Mouse (Mus musculus): ENCODE measurements around the gene Npnt. TPM values are rescaled to one million over a fixed set of nuclear protein-coding genes. Genes with fewer than 3 reads are reported as not detected.

The Npnt gene
- polyA plus RNA-seq, 1 experiment, result not detected

DNA sequence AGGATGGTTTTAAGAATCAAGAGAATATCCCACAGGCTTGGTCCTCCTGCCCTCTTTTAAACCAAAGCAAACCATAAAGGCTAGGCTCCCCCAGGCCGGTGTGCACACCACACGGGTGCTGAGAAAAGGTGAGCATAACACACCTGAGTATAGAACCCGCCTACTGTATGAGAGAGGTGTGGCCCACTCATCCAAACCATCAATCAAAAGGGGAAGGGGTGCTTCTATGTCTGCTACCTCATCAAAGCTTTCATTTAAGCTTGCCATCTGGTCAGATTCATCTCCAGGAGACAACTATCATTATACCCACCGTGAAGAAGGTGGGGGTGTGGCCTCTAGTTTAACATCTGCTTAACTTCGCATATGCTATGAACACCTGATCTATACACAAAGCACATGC is 52.7 kb downstream of the Npnt start:
- no peak overlapping the region for H3K27ac ChIP-seq (ENCODE audit: insufficient read depth, low read depth, low read length)
- no peak overlapping the region for H3K4me3 ChIP-seq (ENCODE audit: insufficient read depth, low read length)
- TF ChIP-seq POLR2A (IDR thresholded peaks at IDR 0.05; ENCODE audit: borderline replicate concordance, low read depth, low read length), result no peak
- TF ChIP-seq CTCF (IDR thresholded peaks at IDR 0.05; ENCODE audit: low read depth, low read length), result no peak
- no peaks in the 10 kb centered on the region for H3K4me1 ChIP-seq (ENCODE audit: control insufficient read depth, insufficient read depth, low read length)

DNA sequence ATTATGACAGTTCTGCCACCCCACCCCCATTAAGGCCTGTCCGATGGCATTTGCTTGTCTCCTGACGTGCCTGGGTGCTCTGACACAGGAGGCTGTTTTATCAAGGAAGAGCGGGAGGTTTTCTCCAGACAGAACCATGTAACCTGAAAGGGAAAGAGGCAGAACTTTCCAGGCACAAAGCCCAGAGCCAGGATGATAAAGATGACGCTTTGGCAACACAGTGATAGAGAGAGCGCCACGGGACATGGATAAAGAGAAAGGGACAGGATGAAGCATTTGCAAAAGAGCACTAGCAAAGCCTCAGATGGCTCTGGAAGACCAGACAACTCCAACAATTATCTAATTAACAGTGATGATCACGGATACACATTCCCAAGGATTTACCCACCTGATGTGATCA is 56.0 kb downstream of the Npnt start:
- Histone ChIP-seq H3K4me3 (ENCODE audit: insufficient read depth, low read length) (no peak overlapping the region), H3K4me1 (ENCODE audit: control insufficient read depth, insufficient read depth, low read length) (peaks cover 6% of the 10 kb centered on the region; the same call in 1 of the 2 replicates), H3K27ac (ENCODE audit: insufficient read depth, low read depth, low read length) (no peak overlapping the region)
- TF ChIP-seq CTCF (IDR thresholded peaks at IDR 0.05; ENCODE audit: low read depth, low read length), result no peak
- no peak for TF ChIP-seq POLR2A (IDR thresholded peaks at IDR 0.05; ENCODE audit: borderline replicate concordance, low read depth, low read length)

DNA sequence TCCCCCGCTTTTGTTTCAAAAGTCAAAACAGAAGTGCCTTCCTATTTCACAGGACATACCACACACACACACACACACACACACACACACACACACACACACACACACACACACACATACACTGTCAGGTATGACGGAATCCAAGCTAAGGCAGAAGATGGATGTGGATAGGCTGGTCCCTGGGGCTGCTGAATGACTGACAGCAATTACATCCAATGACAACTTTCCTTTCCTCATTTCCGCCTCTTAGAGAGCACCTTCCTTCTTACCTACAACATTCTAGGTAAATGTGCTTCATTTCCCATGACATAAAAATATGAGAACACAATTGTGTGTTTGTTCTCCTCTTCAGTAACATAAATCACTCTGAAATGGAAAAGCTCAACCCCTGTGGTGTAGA is 56.4 kb downstream of the Npnt start:
- H3K4me3 ChIP-seq (ENCODE audit: insufficient read depth, low read length), result no peak overlapping the region
- no peak overlapping the region for H3K27ac ChIP-seq (ENCODE audit: insufficient read depth, low read depth, low read length)
- no peak for TF ChIP-seq POLR2A (IDR thresholded peaks at IDR 0.05; ENCODE audit: borderline replicate concordance, low read depth, low read length)
- TF ChIP-seq CTCF (IDR thresholded peaks at IDR 0.05; ENCODE audit: low read depth, low read length), result no peak
- peaks cover 6% of the 10 kb centered on the region; the same call in 1 of the 2 replicates for H3K4me1 ChIP-seq (ENCODE audit: control insufficient read depth, insufficient read depth, low read length)

DNA sequence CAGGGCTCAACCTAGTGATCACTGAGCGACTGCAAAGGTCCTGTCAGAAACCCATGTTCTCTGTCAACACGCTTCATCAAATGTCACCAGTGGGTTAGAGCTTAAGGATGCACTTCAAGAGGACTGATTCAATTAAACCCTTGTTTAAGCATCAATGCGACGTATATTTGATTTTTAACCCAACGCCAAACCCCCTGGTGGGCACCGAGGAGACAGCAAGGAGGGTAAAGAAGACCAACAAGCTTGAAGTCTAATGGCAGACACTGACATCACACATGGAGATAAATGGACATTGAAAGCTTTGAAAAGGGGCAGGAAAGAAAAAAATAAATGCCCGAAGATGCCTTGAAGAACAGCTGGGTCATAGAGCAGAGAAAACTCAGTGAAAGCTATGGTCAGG is 57.0 kb downstream of the Npnt start:
- Histone ChIP-seq H3K4me1 (ENCODE audit: control insufficient read depth, insufficient read depth, low read length) (peaks cover 6% of the 10 kb centered on the region; the same call in 1 of the 2 replicates), H3K4me3 (ENCODE audit: insufficient read depth, low read length) (no peak overlapping the region), H3K27ac (ENCODE audit: insufficient read depth, low read depth, low read length) (no peak overlapping the region)
- TF ChIP-seq POLR2A (IDR thresholded peaks at IDR 0.05; ENCODE audit: borderline replicate concordance, low read depth, low read length) (no peak), CTCF (IDR thresholded peaks at IDR 0.05; ENCODE audit: low read depth, low read length) (no peak)

- Histone ChIP-seq H3K27ac (ENCODE audit: insufficient read depth, low read depth, low read length) (no peak overlapping the region), H3K4me3 (ENCODE audit: insufficient read depth, low read length) (no peak overlapping the region), H3K4me1 (ENCODE audit: control insufficient read depth, insufficient read depth, low read length) (peaks cover 6% of the 10 kb centered on the region; the same call in 1 of the 2 replicates)
- TF ChIP-seq CTCF (IDR thresholded peaks at IDR 0.05; ENCODE audit: low read depth, low read length) (no peak), POLR2A (IDR thresholded peaks at IDR 0.05; ENCODE audit: borderline replicate concordance, low read depth, low read length) (no peak)
These were observed 57.6 kb downstream of the Npnt start for GRCm38 (mm10) chr3:132892481-132892880.

DNA sequence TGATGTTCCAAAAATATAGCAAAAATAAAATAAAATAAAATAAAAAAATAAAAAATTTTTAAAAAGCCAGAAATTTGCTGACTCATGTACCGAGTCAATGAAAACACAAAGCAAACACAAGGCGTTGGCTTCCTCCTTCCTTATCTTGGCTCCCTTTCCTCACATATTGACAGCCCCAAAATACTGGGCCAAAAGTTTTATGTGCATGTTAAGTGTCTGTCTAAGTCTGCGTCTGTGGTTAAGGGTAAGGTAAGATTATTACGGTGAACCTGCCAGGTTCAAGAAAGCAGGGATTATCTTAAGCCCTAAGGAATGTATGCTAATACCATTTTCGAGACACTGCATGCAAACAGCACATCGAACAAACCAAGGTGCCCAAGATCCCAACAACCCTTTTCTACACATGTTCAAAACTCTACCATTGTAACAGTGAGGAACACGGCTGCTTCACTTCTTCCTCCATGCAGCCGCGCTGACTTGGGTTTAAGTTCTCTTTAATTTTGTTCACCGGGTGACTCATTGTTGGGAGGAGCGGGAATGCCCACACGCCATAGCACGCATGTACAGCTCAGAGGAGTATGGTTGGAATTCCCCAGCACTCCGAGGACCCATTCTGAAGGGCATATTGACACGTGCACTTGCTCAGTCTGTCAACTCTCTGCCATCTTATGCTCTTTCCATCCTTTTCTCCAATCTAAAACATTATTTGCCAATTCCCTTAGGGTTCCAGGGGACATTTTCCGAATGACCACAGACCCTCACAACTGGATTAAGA is 62.8 kb downstream of the Npnt start:
- Histone ChIP-seq H3K4me1 (ENCODE audit: control insufficient read depth, insufficient read depth, low read length) (peaks cover 8% of the 10 kb centered on the region; the same call in 1 of the 2 replicates), H3K4me3 (ENCODE audit: insufficient read depth, low read length) (no peak overlapping the region), H3K27ac (ENCODE audit: insufficient read depth, low read depth, low read length) (no peak overlapping the region)
- TF ChIP-seq CTCF (IDR thresholded peaks at IDR 0.05; ENCODE audit: low read depth, low read length), result no peak
- no peak for TF ChIP-seq POLR2A (IDR thresholded peaks at IDR 0.05; ENCODE audit: borderline replicate concordance, low read depth, low read length)

DNA sequence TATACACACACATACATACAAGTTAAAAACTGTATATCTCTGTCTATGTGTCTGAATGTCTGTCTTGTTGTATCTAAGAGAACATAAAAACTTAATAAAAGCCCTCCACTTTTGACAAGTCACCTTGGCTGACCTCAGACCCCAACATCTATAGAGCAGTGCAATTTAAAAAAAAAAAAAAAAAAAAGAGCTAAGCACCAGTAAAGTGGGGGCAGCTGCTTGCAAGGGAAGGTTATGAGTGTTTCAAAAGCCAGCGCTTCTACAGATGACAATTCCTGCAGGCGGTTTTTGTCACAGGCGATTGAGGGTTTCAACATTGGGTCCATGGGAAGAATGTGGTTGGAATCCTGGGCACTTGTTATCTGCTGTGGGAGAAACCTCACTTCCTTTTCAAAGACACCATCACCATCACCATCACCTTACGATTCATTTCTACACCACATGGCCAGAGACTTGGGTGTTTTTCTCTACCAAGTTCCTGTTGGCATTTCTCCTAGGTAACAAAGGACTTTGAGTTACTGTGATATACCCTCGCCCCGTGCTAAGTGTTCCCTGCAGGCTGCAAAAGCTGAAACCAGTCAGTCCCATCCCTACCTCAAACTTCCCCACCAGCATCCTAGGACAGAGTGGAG is 63.6 kb downstream of the Npnt start:
- Histone ChIP-seq H3K4me1 (ENCODE audit: control insufficient read depth, insufficient read depth, low read length) (peaks cover 8% of the 10 kb centered on the region; the same call in 1 of the 2 replicates), H3K4me3 (ENCODE audit: insufficient read depth, low read length) (no peak overlapping the region), H3K27ac (ENCODE audit: insufficient read depth, low read depth, low read length) (no peak overlapping the region)
- no peak for TF ChIP-seq POLR2A (IDR thresholded peaks at IDR 0.05; ENCODE audit: borderline replicate concordance, low read depth, low read length)
- TF ChIP-seq CTCF (IDR thresholded peaks at IDR 0.05; ENCODE audit: low read depth, low read length), result no peak

DNA sequence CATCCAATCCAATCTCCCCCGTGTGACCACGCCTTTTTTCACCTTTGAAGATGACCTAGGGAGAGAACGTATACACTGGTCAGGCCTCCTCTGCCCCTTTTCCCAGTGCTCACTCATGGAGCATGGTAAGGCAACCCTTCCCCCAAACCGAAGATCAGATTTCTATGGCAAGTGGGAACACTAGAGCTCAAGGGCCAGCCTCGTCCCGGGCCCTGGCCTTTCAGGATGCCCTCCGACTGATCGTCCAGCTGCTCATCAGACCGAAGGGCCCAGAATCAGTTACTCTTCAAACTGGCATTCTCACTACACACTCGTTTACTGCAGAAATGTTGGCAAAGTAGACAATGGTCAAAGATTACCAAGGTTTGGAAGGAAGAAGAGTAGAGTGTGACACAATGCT is 65.6 kb downstream of the Npnt start:
- Histone ChIP-seq H3K4me3 (ENCODE audit: insufficient read depth, low read length) (no peak overlapping the region), H3K4me1 (ENCODE audit: control insufficient read depth, insufficient read depth, low read length) (peaks cover 2% of the 10 kb centered on the region; the same call in 1 of the 2 replicates), H3K27ac (ENCODE audit: insufficient read depth, low read depth, low read length) (no peak overlapping the region)
- no peak for TF ChIP-seq CTCF (IDR thresholded peaks at IDR 0.05; ENCODE audit: low read depth, low read length)
- no peak for TF ChIP-seq POLR2A (IDR thresholded peaks at IDR 0.05; ENCODE audit: borderline replicate concordance, low read depth, low read length)

DNA sequence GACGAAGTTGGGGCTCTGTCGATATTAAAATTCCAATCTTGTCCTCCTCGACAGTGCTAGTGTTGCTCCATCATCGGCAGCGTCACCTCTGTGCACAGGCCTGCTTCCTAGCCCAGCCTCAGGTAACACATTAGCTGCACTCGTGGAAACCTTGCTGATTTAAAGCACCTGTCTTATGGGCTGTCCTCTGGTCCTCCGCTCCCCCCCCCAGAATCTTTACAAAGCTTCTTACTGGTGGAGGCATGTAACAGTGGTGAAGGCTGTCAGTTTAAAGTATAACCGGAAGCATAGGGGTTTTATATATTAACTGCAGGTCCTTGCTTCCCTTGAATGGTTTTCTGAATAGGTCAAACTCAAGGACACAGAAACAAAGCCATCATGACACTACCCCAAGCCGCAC is 66.8 kb downstream of the Npnt start:
- peaks cover 2% of the 10 kb centered on the region; the same call in 1 of the 2 replicates for H3K4me1 ChIP-seq (ENCODE audit: control insufficient read depth, insufficient read depth, low read length)
- TF ChIP-seq POLR2A (IDR thresholded peaks at IDR 0.05; ENCODE audit: borderline replicate concordance, low read depth, low read length) (no peak), CTCF (IDR thresholded peaks at IDR 0.05; ENCODE audit: low read depth, low read length) (no peak)
- H3K4me3 ChIP-seq (ENCODE audit: insufficient read depth, low read length), result no peak overlapping the region
- no peak overlapping the region for H3K27ac ChIP-seq (ENCODE audit: insufficient read depth, low read depth, low read length)

DNA sequence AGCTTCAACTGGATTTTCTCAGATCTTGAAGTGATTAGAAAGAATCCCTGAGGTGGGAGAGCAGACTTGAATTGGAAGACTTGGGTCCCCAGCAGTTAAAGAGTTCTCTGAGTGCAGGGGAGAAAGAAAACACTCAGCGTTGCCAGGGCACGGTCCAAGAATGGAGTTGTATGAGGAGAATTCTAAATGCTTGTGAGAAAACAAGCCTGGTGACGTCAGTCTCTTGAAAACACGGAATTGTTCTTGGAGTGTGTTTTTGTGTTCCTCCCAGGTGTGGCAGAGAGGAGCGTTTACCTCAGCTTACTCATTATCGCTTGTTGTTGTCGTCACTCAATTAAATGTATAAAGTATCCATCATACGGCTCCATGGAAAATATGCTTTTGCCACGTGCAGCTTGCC is 69.3 kb downstream of the Npnt start:
- Histone ChIP-seq H3K27ac (ENCODE audit: insufficient read depth, low read depth, low read length) (no peak overlapping the region), H3K4me1 (ENCODE audit: control insufficient read depth, insufficient read depth, low read length) (no peaks in the 10 kb centered on the region), H3K4me3 (ENCODE audit: insufficient read depth, low read length) (no peak overlapping the region)
- no peak for TF ChIP-seq CTCF (IDR thresholded peaks at IDR 0.05; ENCODE audit: low read depth, low read length)
- TF ChIP-seq POLR2A (IDR thresholded peaks at IDR 0.05; ENCODE audit: borderline replicate concordance, low read depth, low read length), result no peak

Data from bone marrow macrophage, adult 2 months (primary cell).